Mouse (Mus musculus): ENCODE measurements around the gene Golph3l. TPM values are rescaled to one million over a fixed set of nuclear protein-coding genes. Genes with fewer than 3 reads are reported as not detected.

Gene Golph3l
- polyA plus RNA-seq, 2 experiments, result 23.8 to 32.2 TPM

GRCm38 (mm10) chr3:95657108-95657507, 68.4 kb downstream of the Golph3l start:
- Histone ChIP-seq H3K36me3 (ENCODE audit: control insufficient read depth, insufficient read depth, low read length) (peaks cover 18% of the 10 kb centered on the region), H3K27ac (replicated peaks; ENCODE audit: low read depth, low read length) (no peak overlapping the region), H3K9ac (ENCODE audit: low read depth, low read length, severe bottlenecking) (no peak overlapping the region), H3K4me1 (ENCODE audit: control insufficient read depth, insufficient read depth, low read length) (peaks cover 24% of the 10 kb centered on the region), H3K4me3 (replicated peaks; ENCODE audit: low read length) (no peak overlapping the region), H3K27me3 (ENCODE audit: control insufficient read depth, insufficient read depth, low read length) (no peaks in the 10 kb centered on the region), H3K9me3 (ENCODE audit: control insufficient read depth, low read length) (no peaks in the 10 kb centered on the region), H3K4me2 (replicated peaks; ENCODE audit: low read depth, low read length, severe bottlenecking) (no peak overlapping the region)
- ATAC-seq (ENCODE audit: low FRiP score, low read depth), result no peak
- WGBS, result 89% methylated on average over 3 of the region's 3 CpGs
- TF ChIP-seq POLR2A (IDR thresholded peaks at IDR 0.05; ENCODE audit: borderline replicate concordance, extremely low read depth, insufficient read depth, insufficient read length), result no peak
- no peak for DNase-seq (ENCODE audit: low spot score)

GRCm38 (mm10) chr3:95657711-95658110, 69.0 kb downstream of the Golph3l start:
- no peaks in the 10 kb centered on the region for H3K9me3 ChIP-seq (ENCODE audit: control insufficient read depth, low read length)
- H3K4me2 ChIP-seq (replicated peaks; ENCODE audit: low read depth, low read length, severe bottlenecking), result peak overlapping the region; percentile 60
- H3K4me3 ChIP-seq (replicated peaks; ENCODE audit: low read length), result peak overlapping the region; percentile 72
- no peak for TF ChIP-seq POLR2A (IDR thresholded peaks at IDR 0.05; ENCODE audit: borderline replicate concordance, extremely low read depth, insufficient read depth, insufficient read length)
- H3K9ac ChIP-seq (ENCODE audit: low read depth, low read length, severe bottlenecking), result no peak overlapping the region
- DNase-seq (ENCODE audit: low spot score) (no peak), ATAC-seq (ENCODE audit: low FRiP score, low read depth) (no peak)
- H3K4me1 ChIP-seq (ENCODE audit: control insufficient read depth, insufficient read depth, low read length), result peaks cover 27% of the 10 kb centered on the region
- no peaks in the 10 kb centered on the region for H3K27me3 ChIP-seq (ENCODE audit: control insufficient read depth, insufficient read depth, low read length)
- WGBS, result 86% methylated on average over 3 of the region's 3 CpGs
- no peak overlapping the region; the same call in 1 of the 2 replicates for H3K27ac ChIP-seq (replicated peaks; ENCODE audit: low read depth, low read length)
- peaks cover 24% of the 10 kb centered on the region for H3K36me3 ChIP-seq (ENCODE audit: control insufficient read depth, insufficient read depth, low read length)

DNA sequence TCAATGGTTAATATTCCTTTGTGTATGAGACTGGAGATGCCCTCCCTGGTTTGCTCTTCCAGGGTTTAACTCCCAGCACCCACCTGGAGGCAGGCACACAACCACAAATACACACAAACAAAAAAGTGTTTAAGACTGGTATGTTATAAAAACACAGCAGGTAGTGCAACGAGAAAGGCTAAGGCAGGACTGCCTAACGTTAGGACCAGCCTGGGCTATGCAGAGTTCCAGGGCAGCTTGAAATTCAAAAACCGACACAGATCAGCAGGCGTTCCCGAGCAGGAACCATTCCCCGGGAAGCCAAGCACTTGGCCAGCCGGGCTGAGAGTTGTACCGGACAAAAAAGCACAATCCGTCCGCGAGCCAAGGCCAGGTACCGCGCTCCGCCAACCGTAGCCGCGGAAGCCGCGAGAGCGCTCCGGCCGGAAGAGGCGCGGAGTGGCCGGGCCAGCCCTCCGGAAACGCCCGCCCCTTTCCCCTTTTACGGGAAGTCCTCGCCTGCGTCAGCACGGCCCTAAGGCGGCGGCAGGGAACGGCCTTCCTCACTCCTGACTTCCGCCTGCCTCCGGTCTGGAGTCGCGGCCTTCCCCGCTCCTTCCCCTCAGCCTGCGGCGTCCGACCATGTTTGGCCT, 69.6 kb downstream of the Golph3l start, which contains the start of gene Mcl1:
Gene Mcl1, plus strand, starts transcription at position 553 of the 632 bp plus-strand sequence.
- H3K4me2 ChIP-seq (replicated peaks; ENCODE audit: low read depth, low read length, severe bottlenecking), result peak within 1 kb of the TSS; percentile 90
- peak within 1 kb of the TSS; percentile 99 for H3K27ac ChIP-seq (replicated peaks; ENCODE audit: low read depth, low read length)
- peak; percentile 98 for TF ChIP-seq POLR2A (IDR thresholded peaks at IDR 0.05; ENCODE audit: borderline replicate concordance, extremely low read depth, insufficient read depth, insufficient read length)
- peak within 1 kb of the TSS; percentile 97 for H3K9ac ChIP-seq (ENCODE audit: low read depth, low read length, severe bottlenecking)
- peaks cover 26% of the 10 kb centered on the region for H3K4me1 ChIP-seq (ENCODE audit: control insufficient read depth, insufficient read depth, low read length)
- peak within 1 kb of the TSS; percentile 72 for H3K4me3 ChIP-seq (replicated peaks; ENCODE audit: low read length)
- under 1% methylated on average over 19 of the region's 43 CpGs for WGBS
- peaks cover 30% of the 10 kb centered on the region for H3K36me3 ChIP-seq (ENCODE audit: control insufficient read depth, insufficient read depth, low read length)
- ATAC-seq (ENCODE audit: low FRiP score, low read depth) (peak; percentile 95), DNase-seq (ENCODE audit: low spot score) (peak; percentile 96)
- no peaks in the 10 kb centered on the region for H3K27me3 ChIP-seq (ENCODE audit: control insufficient read depth, insufficient read depth, low read length)
- H3K9me3 ChIP-seq (ENCODE audit: control insufficient read depth, low read length), result no peaks in the 10 kb centered on the region

DNA sequence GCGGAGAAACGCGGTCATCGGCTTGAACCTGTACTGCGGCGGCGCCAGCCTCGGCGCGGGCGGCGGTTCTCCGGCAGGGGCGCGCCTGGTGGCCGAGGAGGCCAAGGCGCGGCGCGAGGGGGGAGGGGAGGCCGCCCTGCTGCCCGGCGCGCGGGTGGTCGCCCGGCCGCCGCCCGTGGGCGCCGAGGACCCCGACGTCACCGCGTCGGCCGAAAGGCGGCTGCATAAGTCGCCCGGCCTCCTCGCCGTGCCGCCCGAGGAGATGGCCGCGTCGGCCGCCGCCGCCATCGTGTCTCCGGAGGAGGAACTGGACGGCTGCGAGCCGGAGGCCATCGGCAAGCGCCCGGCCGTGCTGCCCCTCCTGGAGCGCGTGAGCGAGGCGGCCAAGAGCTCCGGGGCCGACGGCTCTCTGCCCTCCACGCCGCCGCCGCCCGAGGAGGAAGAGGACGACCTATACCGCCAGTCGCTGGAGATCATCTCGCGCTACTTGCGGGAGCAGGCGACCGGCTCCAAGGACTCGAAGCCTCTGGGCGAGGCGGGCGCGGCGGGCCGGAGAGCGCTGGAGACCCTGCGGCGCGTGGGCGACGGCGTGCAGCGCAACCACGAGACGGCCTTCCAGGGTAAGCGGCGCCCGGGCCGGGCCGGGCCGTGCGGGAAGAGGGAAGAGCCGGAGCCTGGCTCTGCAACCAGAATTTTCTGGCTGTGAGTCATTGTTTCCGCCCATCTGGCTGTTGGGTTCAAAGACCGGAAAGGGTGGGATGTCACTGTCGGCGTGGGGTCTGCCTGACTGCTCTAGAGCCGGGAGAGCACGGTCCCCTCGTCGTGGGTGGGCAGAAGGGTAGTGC, 70.4 kb downstream of the Golph3l start:
- TF ChIP-seq POLR2A (IDR thresholded peaks at IDR 0.05; ENCODE audit: borderline replicate concordance, extremely low read depth, insufficient read depth, insufficient read length), result 0 out of 2 replicates have a peak, but pooled peaks have one; percentile 42
- peak overlapping the region; percentile 97 for H3K9ac ChIP-seq (ENCODE audit: low read depth, low read length, severe bottlenecking)
- H3K4me3 ChIP-seq (replicated peaks; ENCODE audit: low read length), result peak overlapping the region; percentile 72
- no peaks in the 10 kb centered on the region for H3K9me3 ChIP-seq (ENCODE audit: control insufficient read depth, low read length)
- under 1% methylated on average over 45 of the region's 113 CpGs for WGBS
- H3K4me2 ChIP-seq (replicated peaks; ENCODE audit: low read depth, low read length, severe bottlenecking), result peak overlapping the region; percentile 90
- peaks cover 29% of the 10 kb centered on the region for H3K4me1 ChIP-seq (ENCODE audit: control insufficient read depth, insufficient read depth, low read length)
- peak overlapping the region; percentile 99 for H3K27ac ChIP-seq (replicated peaks; ENCODE audit: low read depth, low read length)
- no peaks in the 10 kb centered on the region for H3K27me3 ChIP-seq (ENCODE audit: control insufficient read depth, insufficient read depth, low read length)
- peak; percentile 92 for DNase-seq (ENCODE audit: low spot score)
- ATAC-seq (ENCODE audit: low FRiP score, low read depth), result peak; percentile 53
- H3K36me3 ChIP-seq (ENCODE audit: control insufficient read depth, insufficient read depth, low read length), result peaks cover 38% of the 10 kb centered on the region

DNA sequence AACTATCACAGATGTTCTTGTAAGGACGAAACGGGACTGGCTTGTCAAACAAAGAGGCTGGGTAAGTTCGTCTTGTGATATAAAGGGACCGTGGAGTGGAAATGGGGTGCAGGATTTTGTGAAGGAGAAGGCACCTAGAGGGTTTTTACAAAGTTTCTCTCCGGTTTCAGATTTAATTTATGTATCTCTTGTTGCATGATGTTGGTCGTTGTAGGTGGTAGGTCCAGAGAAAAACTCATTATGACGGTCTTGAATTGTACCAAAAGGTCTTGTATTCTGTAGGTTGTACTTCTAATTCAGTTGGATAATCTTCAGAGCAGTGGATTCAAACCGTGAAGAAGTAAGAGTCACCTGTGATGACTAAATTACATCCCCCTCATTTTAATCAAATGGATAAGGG, 71.2 kb downstream of the Golph3l start:
- H3K27me3 ChIP-seq (ENCODE audit: control insufficient read depth, insufficient read depth, low read length), result no peaks in the 10 kb centered on the region
- no peak for TF ChIP-seq POLR2A (IDR thresholded peaks at IDR 0.05; ENCODE audit: borderline replicate concordance, extremely low read depth, insufficient read depth, insufficient read length)
- DNase-seq (ENCODE audit: low spot score) (no peak), ATAC-seq (ENCODE audit: low FRiP score, low read depth) (no peak)
- H3K36me3 ChIP-seq (ENCODE audit: control insufficient read depth, insufficient read depth, low read length), result peaks cover 46% of the 10 kb centered on the region
- no peaks in the 10 kb centered on the region for H3K9me3 ChIP-seq (ENCODE audit: control insufficient read depth, low read length)
- peak overlapping the region; percentile 72 for H3K4me3 ChIP-seq (replicated peaks; ENCODE audit: low read length)
- peak overlapping the region; percentile 99 for H3K27ac ChIP-seq (replicated peaks; ENCODE audit: low read depth, low read length)
- peak overlapping the region; percentile 90 for H3K4me2 ChIP-seq (replicated peaks; ENCODE audit: low read depth, low read length, severe bottlenecking)
- H3K9ac ChIP-seq (ENCODE audit: low read depth, low read length, severe bottlenecking), result peak overlapping the region; percentile 97
- 2% methylated on average over 8 of the region's 8 CpGs for WGBS
- H3K4me1 ChIP-seq (ENCODE audit: control insufficient read depth, insufficient read depth, low read length), result peaks cover 29% of the 10 kb centered on the region
